Mouse (Mus musculus): ENCODE data around the gene B3gnt2.

Gene B3gnt2

DNA sequence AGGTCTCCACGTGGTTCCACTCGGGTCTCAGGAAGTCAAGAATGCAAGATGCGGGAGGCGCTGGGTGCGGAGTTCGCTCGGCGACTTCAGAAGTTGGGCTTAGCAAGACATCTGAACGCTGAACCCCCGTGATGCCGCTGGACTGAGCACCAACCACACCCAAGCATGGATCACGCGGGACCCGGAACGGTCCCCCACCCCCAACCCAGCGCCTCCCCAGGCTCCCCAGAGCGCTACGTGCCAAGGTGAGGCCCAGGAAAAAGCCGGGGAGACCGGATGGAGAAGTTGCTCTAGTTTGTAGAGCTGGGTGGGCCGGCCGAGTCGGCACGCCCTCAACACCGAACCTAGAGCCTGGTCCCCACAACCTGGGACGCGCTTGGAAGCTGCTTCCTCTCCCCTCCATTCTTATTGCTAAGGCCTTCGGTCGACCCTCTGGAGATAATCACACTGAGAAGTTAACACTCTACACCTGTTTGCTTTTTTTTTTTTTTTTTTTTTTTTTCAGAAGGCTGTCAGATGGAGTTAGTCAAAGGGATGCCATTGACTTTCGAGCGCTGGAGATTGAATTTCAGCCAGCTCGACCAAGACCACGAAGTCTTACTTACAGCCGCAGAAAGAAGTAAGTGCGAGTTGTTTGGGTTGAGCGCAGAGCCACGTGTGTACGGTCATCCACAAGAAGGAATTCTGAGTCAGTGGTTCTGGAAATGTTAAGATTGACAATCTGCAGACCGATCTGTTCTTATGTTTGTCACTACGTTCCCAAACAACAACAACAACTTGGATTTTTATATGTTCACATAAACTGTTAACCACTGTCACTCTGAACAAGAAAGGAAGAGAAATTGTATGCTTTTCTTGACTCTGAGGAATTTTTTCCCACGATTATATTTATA lies at the start of gene B3gnt2:
Gene B3gnt2, minus strand, starts transcription at position 627 of the 893 bp plus-strand sequence.
- in situ Hi-C loops (cut with MboI; ENCODE audit: unreplicated experiment in 2 of 2), result loop anchor here (5.0 to 25.0 kb wide), 3 partner anchors 37 to 402 kb away; partner anchors contain the start of gene Xpo1 (in 1 of the 2)

DNA sequence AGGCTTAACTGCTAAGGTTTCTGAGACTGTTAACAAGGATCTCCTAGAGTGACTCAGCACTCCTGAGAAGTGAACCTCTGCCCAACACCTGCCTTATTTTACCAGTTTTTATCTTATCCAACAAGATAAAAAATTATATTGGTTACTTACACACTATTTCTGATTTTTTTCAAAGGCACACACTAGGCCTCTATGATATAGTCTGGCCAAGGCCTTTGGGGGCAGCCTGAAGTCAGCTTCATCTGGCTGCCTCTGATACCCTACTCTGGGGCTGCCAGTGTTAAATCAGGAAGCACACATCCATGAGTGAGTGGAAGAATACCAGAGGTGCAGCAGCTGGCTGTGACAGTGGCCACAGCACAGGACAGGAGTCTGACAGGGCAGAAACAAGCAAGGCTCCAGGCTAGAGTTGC lies 45.7 kb upstream of the B3gnt2 start:
- in situ Hi-C loops (cut with MboI; ENCODE audit: unreplicated experiment in 2 of 2), result no loop called here

DNA sequence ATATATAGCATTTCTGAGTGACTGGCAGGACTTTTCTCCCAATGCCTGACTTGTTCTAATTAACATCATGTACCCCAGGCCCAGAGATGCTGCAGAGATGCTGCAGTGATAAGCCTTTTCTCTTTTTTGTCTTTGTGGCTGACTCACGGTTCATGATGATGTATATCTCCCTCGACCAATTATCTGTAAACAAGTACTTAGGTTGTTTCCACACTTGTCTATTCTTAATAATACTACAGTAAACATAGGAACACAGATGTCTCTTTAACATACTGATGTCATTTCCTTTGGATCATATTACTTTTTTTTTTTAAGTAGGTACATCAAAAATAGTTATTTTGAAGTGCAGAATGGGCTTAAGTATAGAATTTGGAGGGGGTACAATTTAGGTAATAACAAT lies 42.2 kb upstream of the B3gnt2 start:
- in situ Hi-C loops (cut with MboI; ENCODE audit: unreplicated experiment in 2 of 2), result loop anchor here in 1 of 2 experiments (5.0 kb wide), 1 partner anchor 34 kb away; no protein-coding TSS in a partner anchor

- in situ Hi-C loops (cut with MboI; ENCODE audit: unreplicated experiment in 2 of 2), result loop anchor here in 1 of 2 experiments (5.0 kb wide), 1 partner anchor 37 kb away; no protein-coding TSS in a partner anchor
Measured at GRCm38 (mm10) chr11:22900041-22900440, 39.3 kb upstream of the B3gnt2 start.

DNA sequence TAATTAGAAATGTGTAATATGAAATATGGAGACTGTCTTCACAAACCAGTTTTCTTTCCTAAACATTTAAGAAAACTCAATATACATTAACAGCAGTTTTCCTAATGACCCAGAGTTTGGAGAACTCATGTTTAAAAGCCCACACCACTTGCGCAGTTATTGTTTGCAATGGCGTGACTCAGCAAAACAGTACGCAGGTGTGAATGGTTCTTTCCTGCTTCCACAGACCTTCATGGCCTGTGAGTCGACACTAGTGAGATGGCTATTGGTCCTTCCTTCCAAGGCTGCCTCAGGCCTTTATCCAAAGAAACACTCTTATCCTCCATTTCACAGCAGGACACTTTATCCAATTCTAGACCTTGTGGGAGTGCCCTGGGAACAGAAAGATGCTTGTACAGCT lies 36.9 kb upstream of the B3gnt2 start:
- in situ Hi-C loops (cut with MboI; ENCODE audit: unreplicated experiment in 2 of 2), result loop anchor here (5.0 kb wide), 2 partner anchors 35 to 40 kb away; partner anchors contain the start of gene B3gnt2 (in 1 of the 2)

- in situ Hi-C loops (cut with MboI; ENCODE audit: unreplicated experiment in 2 of 2), result loop anchor here (5.0 kb wide), 2 partner anchors 35 to 40 kb away; partner anchors contain the start of gene B3gnt2 (in 1 of the 2)
Measured at GRCm38 (mm10) chr11:22897127-22897526, 36.4 kb upstream of the B3gnt2 start.

- in situ Hi-C loops (cut with MboI; ENCODE audit: unreplicated experiment in 2 of 2), result no loop called here
Measured at GRCm38 (mm10) chr11:22893075-22893474, 32.3 kb upstream of the B3gnt2 start.

DNA sequence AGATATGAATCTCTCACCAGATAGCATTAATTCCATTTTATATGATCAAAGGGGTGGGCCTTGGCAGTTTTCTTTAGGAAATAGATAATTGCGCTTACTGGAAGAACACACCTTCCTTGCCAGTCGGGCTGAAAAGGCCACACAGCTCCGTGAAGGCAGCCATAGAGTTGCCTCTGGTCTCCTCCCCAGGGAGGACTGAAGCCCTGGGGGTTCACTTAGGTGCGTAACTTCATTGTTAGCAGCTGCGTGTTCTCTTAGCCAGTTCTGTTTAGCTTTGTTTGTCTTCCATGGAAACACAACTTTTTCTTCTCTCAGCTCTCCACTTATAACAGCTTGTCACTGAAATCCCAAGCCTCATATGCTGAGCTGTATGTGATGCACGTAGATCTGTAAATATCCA lies 31.7 kb upstream of the B3gnt2 start:
- in situ Hi-C loops (cut with MboI; ENCODE audit: unreplicated experiment in 2 of 2), result no loop called here

DNA sequence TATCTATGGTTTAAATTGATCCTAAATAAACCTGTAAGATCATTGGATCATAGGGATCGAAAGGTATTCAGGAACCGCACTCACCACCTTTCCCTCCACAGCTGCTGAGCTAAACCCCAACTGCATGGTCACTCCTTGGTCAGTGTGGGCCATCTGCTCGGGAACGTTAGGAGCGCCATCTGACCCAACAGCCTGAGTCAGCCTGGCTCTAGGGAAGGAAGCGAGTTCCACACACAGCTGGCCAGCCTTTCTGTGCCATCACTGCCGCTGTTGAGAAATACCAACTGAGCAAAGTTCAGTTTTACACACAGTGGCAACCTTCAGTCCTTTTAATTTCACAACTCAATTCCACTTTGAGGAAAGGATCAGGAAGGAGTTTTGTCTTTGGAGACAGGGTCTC lies 31.1 kb upstream of the B3gnt2 start:
- in situ Hi-C loops (cut with MboI; ENCODE audit: unreplicated experiment in 2 of 2), result no loop called here

DNA sequence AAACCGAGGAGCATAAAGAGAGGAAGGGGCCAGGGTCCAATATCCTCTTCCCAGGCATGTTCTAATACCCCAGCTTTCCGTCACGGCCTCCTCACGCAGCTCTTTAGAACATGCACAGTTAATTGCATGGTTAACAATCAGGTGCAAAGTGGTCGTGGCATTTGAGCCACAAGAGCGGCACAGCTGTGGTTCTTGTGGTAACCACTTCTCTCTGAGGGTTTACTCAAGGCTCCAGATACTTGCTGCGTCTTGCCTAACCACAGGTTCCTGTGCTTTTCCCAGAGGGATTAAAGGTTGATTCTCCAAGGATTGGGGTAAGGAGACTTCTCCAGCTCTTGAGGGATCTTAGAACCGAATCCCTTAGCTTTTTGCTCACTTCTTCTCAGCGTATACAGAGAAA lies 30.5 kb upstream of the B3gnt2 start:
- in situ Hi-C loops (cut with MboI; ENCODE audit: unreplicated experiment in 2 of 2), result no loop called here

DNA sequence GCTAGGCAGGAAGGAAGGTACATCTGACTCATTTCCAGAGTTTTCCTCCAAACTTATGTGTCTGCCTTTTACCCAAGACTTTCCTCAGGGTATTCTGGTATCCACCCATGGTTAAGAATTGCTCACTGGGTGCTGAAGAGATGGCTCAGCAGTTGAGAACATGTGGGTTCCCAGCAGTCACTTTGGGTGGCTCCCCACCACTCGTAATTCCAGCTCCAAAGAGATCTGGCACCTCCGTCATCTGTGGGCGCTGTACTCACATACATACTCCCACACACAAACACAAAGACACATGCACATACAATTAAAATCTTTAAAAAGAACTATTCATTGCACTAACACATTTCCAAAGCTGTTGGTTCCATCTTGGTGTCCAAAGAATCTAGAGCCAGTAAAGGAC lies 28.5 kb upstream of the B3gnt2 start:
- in situ Hi-C loops (cut with MboI; ENCODE audit: unreplicated experiment in 2 of 2), result no loop called here

- in situ Hi-C loops (cut with MboI; ENCODE audit: unreplicated experiment in 2 of 2), result no loop called here
Measured at GRCm38 (mm10) chr11:22886991-22887390, 26.2 kb upstream of the B3gnt2 start.

- in situ Hi-C loops (cut with MboI; ENCODE audit: unreplicated experiment in 2 of 2), result no loop called here
Measured at GRCm38 (mm10) chr11:22885350-22885749, 24.6 kb upstream of the B3gnt2 start.

- in situ Hi-C loops (cut with MboI; ENCODE audit: unreplicated experiment in 2 of 2), result no loop called here
Measured at GRCm38 (mm10) chr11:22883676-22884075, 22.9 kb upstream of the B3gnt2 start.

GRCm38 (mm10) chr11:22882926-22883325 lies 22.2 kb upstream of the B3gnt2 start:
- in situ Hi-C loops (cut with MboI; ENCODE audit: unreplicated experiment in 2 of 2), result no loop called here

GRCm38 (mm10) chr11:22880383-22881172 lies 19.8 kb upstream of the B3gnt2 start:
- in situ Hi-C loops (cut with MboI; ENCODE audit: unreplicated experiment in 2 of 2), result no loop called here

DNA sequence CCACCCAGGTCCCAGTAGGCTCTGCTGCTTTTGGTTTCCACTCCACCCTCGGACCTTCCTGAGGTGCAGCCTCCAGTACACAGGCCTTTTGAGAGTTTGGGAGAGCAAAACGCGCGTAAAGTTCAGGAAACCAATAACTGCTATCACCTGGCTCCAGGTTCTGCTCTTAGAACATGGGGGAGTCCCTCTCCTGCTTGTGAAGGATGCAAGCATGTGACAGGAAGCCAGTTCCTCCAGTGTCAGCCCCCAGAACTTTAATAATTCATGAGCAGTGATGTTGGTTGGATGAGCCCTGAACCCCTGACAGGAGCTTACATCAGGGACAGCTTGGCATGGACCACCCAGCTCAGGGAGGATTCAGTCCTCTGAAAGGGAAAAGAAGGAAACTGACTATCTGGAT lies 18.9 kb upstream of the B3gnt2 start:
- in situ Hi-C loops (cut with MboI; ENCODE audit: unreplicated experiment in 2 of 2), result no loop called here

DNA sequence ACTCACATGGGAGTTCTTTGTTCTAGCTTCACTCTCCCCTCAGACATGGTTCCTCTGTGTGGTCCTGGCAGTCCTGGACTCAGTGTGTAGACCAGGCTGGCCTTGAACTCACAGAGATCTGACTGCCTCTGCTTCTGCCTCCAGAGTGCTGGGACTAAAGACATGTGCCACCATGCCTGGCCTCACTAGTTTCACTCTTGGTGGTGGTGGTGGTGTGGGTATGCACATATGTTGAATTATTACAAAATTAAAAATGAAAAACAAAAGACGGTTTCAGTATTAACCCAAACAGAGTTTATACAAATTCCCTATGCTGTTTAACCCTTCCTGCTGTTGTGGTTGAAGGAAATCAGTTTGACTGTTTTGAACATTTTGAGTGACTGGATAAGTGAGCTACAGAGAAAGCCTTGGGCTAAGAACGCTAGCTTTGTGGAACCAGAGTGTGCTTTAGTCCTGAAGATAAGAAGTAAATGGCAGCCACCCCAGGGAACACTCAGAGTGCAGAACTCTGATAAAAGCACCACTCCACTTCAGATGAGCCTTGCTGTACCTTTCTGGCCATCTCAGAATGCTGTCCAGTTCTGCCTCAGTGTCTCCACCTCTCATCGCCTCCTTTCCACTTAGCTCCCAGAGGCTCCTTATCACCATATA lies 16.0 kb upstream of the B3gnt2 start:
- in situ Hi-C loops (cut with MboI; ENCODE audit: unreplicated experiment in 2 of 2), result no loop called here

GRCm38 (mm10) chr11:22875279-22875678 lies 14.5 kb upstream of the B3gnt2 start:
- in situ Hi-C loops (cut with MboI; ENCODE audit: unreplicated experiment in 2 of 2), result no loop called here

DNA sequence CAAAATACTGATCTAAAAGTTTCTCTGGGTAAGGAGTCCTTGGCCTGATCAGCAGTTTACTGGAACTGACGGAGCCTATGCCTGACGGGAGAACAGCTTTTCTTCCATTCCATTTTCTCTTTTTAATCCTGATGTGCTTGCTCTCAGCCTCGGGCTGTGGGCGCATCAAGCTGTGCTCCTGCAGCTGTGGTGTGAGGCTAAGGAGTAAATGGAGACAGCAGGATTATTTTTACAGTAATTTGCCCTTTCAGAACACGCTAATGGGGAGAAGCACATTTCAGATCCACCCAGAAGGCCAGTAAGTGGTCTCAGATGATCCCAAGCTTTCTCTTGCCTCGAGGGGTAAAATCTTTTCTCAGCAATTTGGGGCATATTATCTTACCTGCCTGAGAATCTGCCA lies 14.0 kb upstream of the B3gnt2 start:
- in situ Hi-C loops (cut with MboI; ENCODE audit: unreplicated experiment in 2 of 2), result loop anchor here in 1 of 2 experiments (25.0 kb wide), 1 partner anchor 388 kb away; the partner anchor contains the start of gene Xpo1

Data from v-Abl transformed pro-B cells (cell line).